Mouse (Mus musculus) cerebellum, adult 18-20 months (tissue): ENCODE measurements at regions not wholly inside any gene's neighbourhood (a gene's known extent, or its start where the extent isn't known, plus 50 kb on each side); places are given as distances from the start of the nearest gene placed in this dataset.

Source experiments
- DNase-seq, 2 experiments: peaks; one replicate each; pipeline ENCODE4 v3.0.0; 2021

GRCm38 (mm10) chr14:47862556-47862955 is 214.3 kb downstream of the Ktn1 start:
- DNase-seq: no peak

- no peak for DNase-seq
Measured at GRCm38 (mm10) chr14:47863067-47863466, 214.8 kb downstream of the Ktn1 start.

- no peak for DNase-seq
Measured at GRCm38 (mm10) chr14:47863701-47864100, 215.5 kb downstream of the Ktn1 start.

- DNase-seq: no peak
Measured at GRCm38 (mm10) chr14:47867017-47867416, 218.8 kb downstream of the Ktn1 start.

GRCm38 (mm10) chr14:47868258-47868780 is 220.1 kb downstream of the Ktn1 start:
- no peak for DNase-seq

- DNase-seq: no peak
Measured at GRCm38 (mm10) chr14:47876585-47876984, 228.3 kb downstream of the Ktn1 start.

- no peak for DNase-seq
Measured at GRCm38 (mm10) chr14:47877167-47877566, 228.9 kb downstream of the Ktn1 start.

GRCm38 (mm10) chr14:47877771-47878443 is 229.7 kb downstream of the Ktn1 start:
- DNase-seq: no peak

- no peak for DNase-seq
Measured at GRCm38 (mm10) chr14:47885326-47885725, 235.3 kb upstream of the Peli2 start.

GRCm38 (mm10) chr14:47890251-47891198 is 230.1 kb upstream of the Peli2 start:
- no peak for DNase-seq

GRCm38 (mm10) chr14:47896581-47896980 is 224.0 kb upstream of the Peli2 start:
- DNase-seq: no peak

GRCm38 (mm10) chr14:47897907-47898530 is 222.6 kb upstream of the Peli2 start:
- no peak for DNase-seq

- no peak for DNase-seq
Measured at GRCm38 (mm10) chr14:47898605-47899004, 222.0 kb upstream of the Peli2 start.

- DNase-seq: no peak
Measured at GRCm38 (mm10) chr14:47905334-47905733, 215.3 kb upstream of the Peli2 start.

- DNase-seq: no peak
Measured at GRCm38 (mm10) chr14:47909129-47909528, 211.5 kb upstream of the Peli2 start.

- no peak for DNase-seq
Measured at GRCm38 (mm10) chr14:47910741-47911295, 209.8 kb upstream of the Peli2 start.

GRCm38 (mm10) chr14:47911546-47912545 is 208.8 kb upstream of the Peli2 start:
- DNase-seq: peak; percentile 6 to 19

- no peak for DNase-seq
Measured at GRCm38 (mm10) chr14:47915621-47916020, 205.0 kb upstream of the Peli2 start.

GRCm38 (mm10) chr14:47920638-47921347 is 199.8 kb upstream of the Peli2 start:
- no peak for DNase-seq

- DNase-seq: peak; percentile 7 to 10
Measured at GRCm38 (mm10) chr14:47921811-47922277, 198.8 kb upstream of the Peli2 start.

- DNase-seq: no peak
Measured at GRCm38 (mm10) chr14:47926416-47926815, 194.2 kb upstream of the Peli2 start.
